Mouse (Mus musculus) midbrain, postnatal 0 days (tissue): ENCODE results near the gene Ube2l6. TPM values are rescaled to one million over a fixed set of nuclear protein-coding genes. Genes with fewer than 3 reads are reported as not detected.

Experiments
- ATAC-seq: fragments of 200-750 bp; cut with Nextera tagmentation; 2 replicates; pipeline ENCODE4 v1.8.0; 2017; ENCODE audit warnings: moderate number of reproducible peaks, mild to moderate bottlenecking, moderate TSS enrichment, moderate library complexity; ENCODE audit not compliant: low FRiP score
- DNase-seq: peaks from one replicate; pipeline ENCODE4 v3.0.0-alpha.2; 2015; ENCODE audit warnings: low spot score
- H3K27ac ChIP-seq: fragments of 300-500 bp; sonication (generic); 2 replicates; pipeline ENCODE4 v1.5.1; 2014; ENCODE audit warnings: low read depth, mild to moderate bottlenecking, low read length, mixed read lengths
- H3K27me3 ChIP-seq: fragments of 300-500 bp; sonication (generic); 2 replicates; pipeline ENCODE4 v1.6.1; 2014; ENCODE audit warnings: low read length, control low read depth, mixed read lengths; ENCODE audit not compliant: insufficient read depth
- H3K36me3 ChIP-seq: fragments of 300-500 bp; sonication (generic); 2 replicates; pipeline ENCODE4 v1.6.1; 2014; ENCODE audit warnings: low read length, control low read depth, mixed read lengths; ENCODE audit not compliant: insufficient read depth
- H3K4me1 ChIP-seq: fragments of 300-500 bp; sonication (generic); 2 replicates; pipeline ENCODE4 v1.6.1; 2014; ENCODE audit warnings: mild to moderate bottlenecking, control low read depth, antibody characterized with exemption, low read length, mixed read lengths; ENCODE audit not compliant: insufficient read depth
- H3K4me2 ChIP-seq: fragments of 300-500 bp; sonication (generic); 2 replicates; pipeline ENCODE4 v1.6.1; 2014; ENCODE audit warnings: low read depth, mild to moderate bottlenecking, low read length, mixed read lengths; ENCODE audit not compliant: poor library complexity, severe bottlenecking
- H3K4me3 ChIP-seq: fragments of 300-500 bp; sonication (generic); 2 replicates; pipeline ENCODE4 v1.5.1; 2014; ENCODE audit warnings: low read depth, mild to moderate bottlenecking, low read length, moderate library complexity
- H3K9ac ChIP-seq: fragments of 300-500 bp; sonication (generic); replicated peaks from 2 replicates; pipeline ENCODE4 v1.6.1; 2014; ENCODE audit warnings: mild to moderate bottlenecking, low read length, moderate library complexity, mixed read lengths; ENCODE audit not compliant: poor library complexity, severe bottlenecking
- H3K9me3 ChIP-seq: fragments of 300-500 bp; sonication (generic); 2 replicates; pipeline ENCODE4 v1.6.1; 2016; ENCODE audit warnings: low read length, control low read depth
- CTCF ChIP-seq: IDR thresholded peaks from 2 replicates; pipeline ENCODE4 v1.5.1; 2016; ENCODE audit warnings: antibody characterized with exemption, mild to moderate bottlenecking
- WGBS: fragments of 180-500 bp; shearing (Covaris S2); extraction: QIAGEN DNeasy Blood & Tissue Kit; methylation state at CpG from one replicate; pipeline ENCODE4 v1.1.7; 2014; 5-methylcytosine and 5-hydroxymethylcytosine counted together
- polyA plus RNA-seq: library from polyadenylated mRNA; unstranded; fragments of >200 nt; fragmentation: Nextera tagmentation; extraction: Ambion mirVana; gene quantifications from 2 replicates; pipeline ENCODE4 v1.2.1, GENCODE M21; 2015
- total RNA-seq: library from RNA; depleted of rRNA; stranded (reverse); fragments of >200 nt; gene quantifications from 2 replicates; pipeline ENCODE4 v1.2.3, GENCODE M21; 2014

Ube2l6 gene
- total and polyA plus RNA-seq, 2 experiments from 2014 or later = 14.0 to 15.1 TPM

DNA sequence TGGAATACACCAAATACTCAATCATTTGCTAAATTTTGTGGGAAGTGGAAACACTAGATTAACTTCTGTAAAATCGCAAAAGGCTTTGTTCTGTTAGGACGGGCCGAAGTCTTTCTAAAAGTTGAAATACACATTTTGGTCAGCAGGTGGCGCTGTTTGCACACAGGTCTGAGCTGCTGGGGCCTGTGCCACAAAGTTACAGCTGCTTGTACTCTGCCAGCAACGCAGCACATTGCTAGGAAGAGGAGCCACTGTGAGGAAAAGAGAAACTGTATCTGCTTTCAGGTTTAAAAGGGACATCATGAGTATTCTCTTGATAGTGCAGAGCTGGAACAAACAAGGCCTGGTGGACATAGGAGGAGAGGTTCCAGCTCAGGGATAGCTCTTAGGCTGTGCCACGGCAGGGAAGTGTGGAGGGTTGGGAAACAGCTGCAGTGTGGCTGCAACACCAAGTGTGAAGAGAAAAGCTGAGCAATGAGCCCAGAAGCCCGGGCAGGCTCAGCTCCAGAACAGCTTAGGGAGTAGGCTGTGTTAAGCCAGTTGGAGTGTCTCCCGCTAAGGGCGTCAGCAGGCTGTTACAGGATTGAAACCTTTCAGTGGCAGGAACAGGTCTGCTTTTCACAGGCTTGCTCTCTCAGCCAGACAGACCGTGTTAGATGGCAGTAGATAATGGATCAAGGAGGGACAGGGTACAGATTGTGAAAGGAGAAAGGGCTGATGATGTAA is 33.2 kb downstream of the Ube2l6 start:
- DNase-seq = peak; percentile 94
- Histone ChIP-seq H3K9ac (no peak overlapping the region), H3K27me3 (0 out of 2 replicates have a peak, but pooled peaks cover under 1% of the 10 kb centered on the region), H3K4me1 (peaks cover 3% of the 10 kb centered on the region; the same call in 1 of the 2 replicates), H3K9me3 (no peaks in the 10 kb centered on the region), H3K36me3 (peaks cover 7% of the 10 kb centered on the region; the same call in 1 of the 2 replicates), H3K4me2 (no peak overlapping the region), H3K4me3 (no peak overlapping the region), H3K27ac (0 out of 2 replicates have a peak overlapping the region, but pooled peaks have one; percentile 26)
- peak; percentile 96 for TF ChIP-seq CTCF
- peak; percentile 67 for ATAC-seq
- WGBS = 30% methylated on average over 10 of the region's 10 CpGs

DNA sequence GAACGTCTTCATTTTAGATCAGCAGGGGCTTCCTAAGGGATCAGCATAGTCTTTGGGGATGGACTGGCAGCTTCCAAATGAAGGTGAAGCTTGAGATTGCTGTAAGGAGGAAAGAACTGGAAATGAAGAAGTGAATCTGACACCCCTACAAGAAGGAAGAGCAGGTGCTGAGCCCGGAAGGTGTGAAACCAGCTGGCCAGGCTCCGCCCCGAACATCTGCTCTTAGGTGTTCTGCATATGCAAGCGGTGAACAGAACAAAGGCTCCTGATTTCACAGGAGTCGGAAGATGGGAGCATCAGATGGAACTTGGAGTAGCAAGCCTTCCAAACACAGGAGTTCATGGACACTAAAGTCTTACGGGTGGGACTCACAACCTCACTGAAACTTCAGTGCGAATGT is 38.5 kb downstream of the Ube2l6 start:
- H3K9ac ChIP-seq = no peak overlapping the region
- ATAC-seq (no peak), DNase-seq (no peak)
- TF ChIP-seq CTCF = no peak
- 70% methylated on average over 8 of the region's 8 CpGs for WGBS
- no peaks in the 10 kb centered on the region for H3K36me3 ChIP-seq
- H3K4me3 ChIP-seq = no peak overlapping the region
- no peaks in the 10 kb centered on the region for H3K9me3 ChIP-seq
- H3K27me3 ChIP-seq = peaks cover 38% of the 10 kb centered on the region
- no peak overlapping the region for H3K4me2 ChIP-seq
- peaks cover 11% of the 10 kb centered on the region for H3K4me1 ChIP-seq
- no peak overlapping the region for H3K27ac ChIP-seq

DNA sequence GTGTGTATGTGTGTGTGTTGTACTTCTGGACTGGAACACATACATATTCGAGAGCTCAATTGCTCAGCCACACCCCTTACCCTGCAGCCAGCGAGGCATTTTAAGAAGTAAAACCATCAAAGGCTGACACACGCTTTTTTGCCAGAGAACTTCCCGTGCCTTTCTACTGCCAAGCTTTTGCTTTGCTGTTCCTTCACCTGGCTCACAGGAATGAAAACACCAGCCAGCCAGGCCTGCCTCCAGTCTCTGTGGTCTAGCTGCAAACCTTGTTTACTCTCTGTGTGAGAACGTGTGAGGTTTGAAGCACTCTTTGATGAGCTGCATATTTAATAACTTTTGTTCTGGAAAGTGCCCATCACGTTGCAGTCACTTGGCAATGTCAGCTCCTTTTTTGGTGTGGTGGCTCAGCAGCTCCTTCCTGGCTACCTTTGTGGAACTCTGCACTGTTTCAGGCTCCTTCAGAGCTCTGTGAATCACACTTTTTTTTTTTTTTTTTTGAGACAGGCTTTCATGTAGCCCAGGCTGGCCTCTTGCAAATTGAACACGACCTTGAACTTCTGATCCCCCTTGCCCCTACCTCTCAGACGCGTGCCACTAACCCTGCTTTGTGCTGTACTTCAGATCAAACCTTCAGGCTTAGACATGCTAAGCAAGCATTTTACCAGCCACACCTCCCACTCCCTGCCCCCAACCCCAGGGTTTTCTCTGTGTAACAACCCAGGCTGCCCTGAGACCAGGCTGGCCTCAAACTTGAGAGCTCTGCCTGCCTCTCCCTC is 39.4 kb downstream of the Ube2l6 start:
- Histone ChIP-seq H3K4me2 (no peak overlapping the region), H3K4me1 (peaks cover 11% of the 10 kb centered on the region), H3K9ac (no peak overlapping the region), H3K4me3 (no peak overlapping the region), H3K9me3 (no peaks in the 10 kb centered on the region), H3K36me3 (no peaks in the 10 kb centered on the region), H3K27me3 (peaks cover 38% of the 10 kb centered on the region), H3K27ac (no peak overlapping the region)
- no peak for ATAC-seq
- WGBS = 27% methylated on average over 9 of the region's 9 CpGs
- TF ChIP-seq CTCF = no peak
- no peak for DNase-seq

DNA sequence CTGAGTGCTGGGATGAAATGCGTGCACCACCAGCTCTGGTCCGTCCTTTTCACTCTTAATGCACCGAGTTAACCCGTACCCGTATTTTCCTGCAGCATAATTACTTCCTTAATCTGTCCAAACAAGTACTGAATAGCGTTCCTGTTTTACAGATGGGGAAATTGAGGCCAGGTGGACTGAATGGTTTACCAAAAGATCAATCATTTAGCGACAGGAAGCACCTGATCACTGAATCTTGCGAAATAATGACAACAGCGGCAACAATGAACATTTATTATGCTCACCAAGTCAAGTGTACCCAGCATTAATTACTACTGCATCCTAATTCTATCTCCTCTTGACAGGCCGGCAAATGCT is 39.9 kb downstream of the Ube2l6 start, which contains the start of gene Slc43a1:
Slc43a1 (plus strand) TSS at position 258 of the 357 bp plus-strand sequence.
- no peak for TF ChIP-seq CTCF
- H3K27me3 ChIP-seq = peaks cover 38% of the 10 kb centered on the region
- no peaks in the 10 kb centered on the region for H3K9me3 ChIP-seq
- 22% methylated on average over 10 of the region's 10 CpGs for WGBS
- peak within 1 kb of the TSS; percentile 51 for H3K4me3 ChIP-seq
- DNase-seq = no peak
- no peak for ATAC-seq
- H3K27ac ChIP-seq = no peak within 1 kb of the TSS
- H3K4me2 ChIP-seq = peak within 1 kb of the TSS; percentile 99
- H3K36me3 ChIP-seq = no peaks in the 10 kb centered on the region
- peaks cover 11% of the 10 kb centered on the region for H3K4me1 ChIP-seq
- H3K9ac ChIP-seq = no peak within 1 kb of the TSS

DNA sequence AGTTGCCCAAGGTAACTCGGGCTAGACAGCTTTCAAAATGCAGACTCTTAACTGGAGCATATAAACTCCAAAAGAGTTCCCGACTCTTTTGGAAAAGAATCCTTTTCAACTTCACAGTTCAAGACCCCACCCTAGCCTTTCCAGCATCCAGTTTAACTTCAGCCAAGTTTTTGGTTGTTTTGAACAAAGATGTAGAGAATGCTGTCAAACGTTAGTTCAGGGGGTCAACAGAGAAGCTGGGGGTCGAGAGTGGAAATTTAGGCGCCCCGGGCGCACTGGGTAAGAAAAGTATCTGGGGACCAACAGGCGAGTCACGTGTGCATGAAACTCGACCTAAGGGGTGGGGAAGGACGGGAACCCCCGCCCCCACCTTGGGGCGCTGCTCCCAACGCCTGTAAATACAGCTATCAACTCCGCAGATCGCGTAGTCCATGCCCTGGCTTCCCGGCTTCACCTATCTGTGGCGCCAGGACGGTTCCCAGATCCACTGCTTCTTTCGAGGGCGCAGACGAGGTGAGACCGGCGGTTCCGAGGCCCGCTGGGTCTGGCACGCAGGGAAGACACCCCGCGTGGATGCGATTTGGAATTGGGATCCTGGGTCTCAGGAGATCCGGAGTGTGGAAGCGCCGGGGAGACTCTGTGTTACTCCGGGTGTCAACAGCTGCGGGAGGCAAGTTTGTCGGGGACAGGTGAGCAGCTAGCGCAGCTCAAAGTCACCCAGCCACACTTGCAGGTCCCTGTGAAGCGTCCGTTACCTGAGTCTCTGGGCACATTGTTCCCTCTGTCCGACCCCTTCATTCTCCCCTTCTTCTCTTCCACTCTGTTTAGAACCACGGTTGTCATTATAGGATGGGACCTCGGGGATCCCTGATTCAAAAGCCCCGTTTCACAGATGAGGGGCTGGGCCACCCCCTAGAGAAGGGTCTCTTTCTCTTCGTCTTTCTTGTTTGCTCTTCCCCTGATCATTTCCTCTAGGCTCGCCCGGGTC is 40.7 kb downstream of the Ube2l6 start:
- TF ChIP-seq CTCF = no peak
- DNase-seq = no peak
- H3K4me2 ChIP-seq = peak overlapping the region; percentile 99
- H3K9me3 ChIP-seq = no peaks in the 10 kb centered on the region
- ATAC-seq = no peak
- peaks cover 11% of the 10 kb centered on the region for H3K4me1 ChIP-seq
- H3K27ac ChIP-seq = no peak overlapping the region
- 0 out of 2 replicates have a peak overlapping the region, but pooled peaks have one; percentile 33 for H3K9ac ChIP-seq
- peak overlapping the region; percentile 51 for H3K4me3 ChIP-seq
- H3K27me3 ChIP-seq = peaks cover 38% of the 10 kb centered on the region
- WGBS = 1% methylated on average over 47 of the region's 47 CpGs
- H3K36me3 ChIP-seq = no peaks in the 10 kb centered on the region
